Mouse (Mus musculus) erythroblast, embryonic 14.5 days (primary cell): Measurements from ENCODE around the gene Ubxn11. TPM values are rescaled to one million over a fixed set of nuclear protein-coding genes. Genes with fewer than 3 reads are reported as not detected.

ENCODE experiments used
- H3K27me3 ChIP-seq: 2 replicates; pipeline ENCODE4 v1.6.1; 2012; ENCODE audit warnings: inconsistent platforms; ENCODE audit not compliant: control insufficient read depth
- H3K36me3 ChIP-seq: 2 replicates; pipeline ENCODE4 v1.6.1; 2012; ENCODE audit warnings: mild to moderate bottlenecking, inconsistent platforms; ENCODE audit not compliant: control insufficient read depth
- H3K4me1 ChIP-seq: 2 replicates; pipeline ENCODE4 v1.6.1; 2012; ENCODE audit warnings: inconsistent platforms; ENCODE audit not compliant: control insufficient read depth
- H3K4me3 ChIP-seq: replicated peaks from 2 replicates; pipeline ENCODE3; 2012; ENCODE audit warnings: moderate library complexity, mild to moderate bottlenecking, inconsistent platforms
- H3K9me3 ChIP-seq: 2 replicates; pipeline ENCODE4 v1.6.1; 2012; ENCODE audit warnings: low read length, inconsistent platforms, mixed read lengths; ENCODE audit not compliant: control insufficient read depth
- GATA1 ChIP-seq: IDR thresholded peaks from 2 replicates; pipeline ENCODE4 v1.6.1; 2012; ENCODE audit warnings: low read length, inconsistent platforms, mixed read lengths
- TAL1 ChIP-seq: IDR thresholded peaks from 3 replicates; pipeline ENCODE4 v1.6.1; 2012; ENCODE audit warnings: low read length, inconsistent platforms, mixed read lengths
- polyA plus RNA-seq: library from polyadenylated mRNA; stranded (reverse); fragments of >175 nt; gene quantifications from 2 replicates; pipeline ENCODE4 v1.2.3, GENCODE M21; 2012

Ubxn11 gene
- polyA plus RNA-seq, 1 experiment = 0.08 TPM

- Histone ChIP-seq H3K36me3 (no peaks in the 10 kb centered on the region), H3K9me3 (no peaks in the 10 kb centered on the region), H3K27me3 (peaks cover 2% of the 10 kb centered on the region; the same call in 1 of the 2 replicates), H3K4me3 (no peak overlapping the region), H3K4me1 (peaks cover 6% of the 10 kb centered on the region)
- TF ChIP-seq GATA1 (no peak), TAL1 (no peak)
These were observed 15.0 kb upstream of the Ubxn11 start for GRCm38 (mm10) chr4:134087412-134087811.

- TF ChIP-seq GATA1 = no peak
- TF ChIP-seq TAL1 = no peak
- no peaks in the 10 kb centered on the region for H3K27me3 ChIP-seq
These were observed 13.3 kb upstream of the Ubxn11 start for GRCm38 (mm10) chr4:134089029-134089428.

GRCm38 (mm10) chr4:134090521-134091224, 11.7 kb upstream of the Ubxn11 start:
- TF ChIP-seq GATA1 = no peak
- TF ChIP-seq TAL1 = no peak
- H3K36me3 ChIP-seq = no peaks in the 10 kb centered on the region
- H3K4me1 ChIP-seq = peaks cover 5% of the 10 kb centered on the region
- no peaks in the 10 kb centered on the region for H3K27me3 ChIP-seq
- no peaks in the 10 kb centered on the region for H3K9me3 ChIP-seq
- H3K4me3 ChIP-seq = no peak overlapping the region

More at GRCm38 (mm10) chr4:134089029-134089428, 13.3 kb upstream of the Ubxn11 start:
- Histone ChIP-seq H3K9me3 (no peaks in the 10 kb centered on the region), H3K4me1 (peaks cover 5% of the 10 kb centered on the region), H3K4me3 (no peak overlapping the region), H3K36me3 (no peaks in the 10 kb centered on the region)

DNA sequence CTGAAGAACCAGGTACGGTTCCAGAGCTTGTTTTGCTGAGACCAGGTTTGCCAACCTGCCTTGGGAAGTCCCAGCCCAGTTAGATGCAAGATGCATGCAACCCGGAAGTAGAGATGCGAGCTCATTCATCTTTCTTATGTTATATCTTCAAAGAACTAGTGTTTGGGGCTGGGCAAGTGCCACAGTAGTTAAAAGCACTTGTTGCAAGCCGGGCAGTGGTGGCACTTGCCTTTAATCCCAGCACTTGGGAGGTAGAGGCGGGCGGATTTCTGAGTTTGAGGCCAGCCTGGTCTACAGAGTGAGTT, 11.2 kb upstream of the Ubxn11 start:
- no peaks in the 10 kb centered on the region for H3K9me3 ChIP-seq
- no peaks in the 10 kb centered on the region for H3K36me3 ChIP-seq
- no peaks in the 10 kb centered on the region for H3K27me3 ChIP-seq
- H3K4me1 ChIP-seq = peaks cover 5% of the 10 kb centered on the region
- no peak overlapping the region for H3K4me3 ChIP-seq
- TF ChIP-seq TAL1 (no peak), GATA1 (no peak)

DNA sequence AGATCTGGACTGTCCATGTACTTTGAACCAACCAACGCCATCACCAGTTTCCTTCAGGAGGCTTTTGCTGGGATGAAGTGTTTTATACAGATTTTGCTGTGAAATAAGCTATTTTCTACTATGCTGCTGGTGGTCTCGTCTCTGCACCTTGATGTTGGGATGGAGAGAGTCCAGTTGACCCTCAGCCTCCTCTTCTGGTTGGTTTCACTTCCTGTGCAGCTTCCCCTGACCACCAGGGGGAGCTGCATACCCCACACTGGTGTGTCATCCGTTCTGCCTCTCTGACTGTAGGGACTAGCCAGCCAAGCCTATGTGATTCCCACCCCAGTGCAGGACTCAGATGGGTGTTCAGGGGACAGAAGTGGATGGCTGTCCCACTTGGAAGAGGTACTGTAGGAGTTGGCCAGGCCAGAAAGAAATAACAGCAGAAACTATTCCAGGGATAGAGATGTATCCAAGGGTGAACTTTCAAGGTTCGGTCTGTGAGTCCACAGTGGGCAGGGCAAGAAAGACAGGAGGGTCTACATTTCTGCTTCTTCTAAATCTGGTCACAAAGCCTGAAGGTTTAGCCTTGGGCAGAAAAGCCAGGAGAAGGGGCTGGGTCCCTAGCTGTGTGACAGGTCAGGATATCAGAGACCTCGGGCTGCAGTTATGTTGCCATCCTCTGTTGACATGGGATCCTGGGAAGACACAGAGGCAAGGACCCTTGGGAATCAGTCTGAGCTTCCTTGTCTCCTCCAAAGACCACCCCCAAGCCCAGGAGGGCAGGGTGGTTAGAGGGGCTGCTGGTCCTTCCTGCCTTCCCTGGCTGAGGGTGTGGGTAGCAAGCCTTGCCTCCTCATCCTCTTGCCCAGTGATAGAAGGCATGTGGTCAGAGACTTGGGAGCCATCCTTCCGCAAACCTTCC, 9.7 kb upstream of the Ubxn11 start:
- no peaks in the 10 kb centered on the region for H3K9me3 ChIP-seq
- no peak overlapping the region for H3K4me3 ChIP-seq
- TF ChIP-seq GATA1 (no peak), TAL1 (no peak)
- no peaks in the 10 kb centered on the region for H3K36me3 ChIP-seq
- peaks cover 4% of the 10 kb centered on the region for H3K4me1 ChIP-seq
- no peaks in the 10 kb centered on the region for H3K27me3 ChIP-seq

DNA sequence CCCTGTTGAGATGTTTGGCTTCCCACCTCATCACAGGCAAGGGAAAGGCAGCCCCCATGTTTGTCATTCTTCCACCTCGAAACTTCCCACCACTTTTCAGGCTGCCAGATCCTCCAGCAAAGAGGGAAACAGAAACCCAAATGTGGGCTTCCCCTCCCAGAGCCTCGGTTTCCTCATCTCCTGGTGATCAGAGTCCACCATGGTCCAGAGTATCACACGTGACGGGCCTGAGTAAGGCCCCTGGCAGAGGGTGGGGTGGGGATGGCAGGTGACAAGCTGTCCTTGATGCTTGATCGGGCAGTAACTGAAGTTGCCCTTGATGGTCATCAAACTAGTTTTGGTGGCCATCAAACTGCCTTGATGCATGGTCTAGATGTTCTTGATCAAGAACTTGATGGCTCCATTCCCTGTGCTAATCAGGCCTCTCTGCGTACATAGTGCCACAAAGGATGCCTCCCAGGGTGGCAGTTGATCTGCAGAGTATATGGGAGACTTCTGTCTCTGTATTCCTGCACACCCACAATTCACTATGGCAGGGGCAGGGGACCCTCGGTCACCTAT, 8.3 kb upstream of the Ubxn11 start:
- Histone ChIP-seq H3K36me3 (no peaks in the 10 kb centered on the region), H3K4me1 (no peaks in the 10 kb centered on the region), H3K27me3 (no peaks in the 10 kb centered on the region), H3K9me3 (no peaks in the 10 kb centered on the region), H3K4me3 (no peak overlapping the region)
- no peak for TF ChIP-seq TAL1
- no peak for TF ChIP-seq GATA1

DNA sequence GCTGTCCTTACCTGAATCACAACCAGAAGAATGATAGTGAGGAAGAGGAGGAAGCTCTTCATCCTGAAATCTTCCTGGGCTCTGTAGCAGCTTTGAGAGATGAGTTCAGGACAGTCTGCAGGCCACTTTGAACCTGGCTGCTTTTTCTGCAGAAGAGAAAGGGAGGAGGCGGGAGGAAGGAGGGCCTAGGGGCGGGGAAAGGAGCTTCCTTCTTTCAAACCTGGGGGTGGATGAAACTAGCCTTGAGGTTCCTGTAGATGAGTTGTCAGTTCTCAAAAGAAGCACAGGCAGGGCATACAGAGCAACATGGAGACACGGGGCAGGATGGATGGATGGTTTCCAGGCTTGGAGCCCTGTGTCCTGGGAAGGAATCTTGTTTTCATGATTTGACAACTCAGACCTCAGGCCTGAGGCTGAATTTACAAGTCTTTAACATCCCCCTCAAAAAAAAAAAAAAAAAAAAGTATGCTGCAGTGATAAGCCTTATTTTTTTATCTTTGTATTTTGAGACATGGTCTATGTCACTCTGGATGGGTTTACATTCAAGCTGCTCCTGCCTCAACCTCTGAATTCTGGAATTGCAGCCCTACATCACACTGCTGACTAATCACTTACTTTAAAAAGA, 7.3 kb upstream of the Ubxn11 start, which contains the start of gene Cd52:
Gene Cd52 (minus strand): TSS at position 160 of the 625 bp plus-strand sequence.
- Histone ChIP-seq H3K4me3 (no peak within 1 kb of the TSS), H3K4me1 (no peaks in the 10 kb centered on the region)
- TF ChIP-seq TAL1 (no peak), GATA1 (no peak)

GRCm38 (mm10) chr4:134096120-134096519, 6.2 kb upstream of the Ubxn11 start:
- no peaks in the 10 kb centered on the region for H3K9me3 ChIP-seq
- H3K27me3 ChIP-seq = no peaks in the 10 kb centered on the region
- H3K4me3 ChIP-seq = no peak overlapping the region
- H3K4me1 ChIP-seq = no peaks in the 10 kb centered on the region
- no peaks in the 10 kb centered on the region for H3K36me3 ChIP-seq
- TF ChIP-seq TAL1 (no peak), GATA1 (no peak)

More for the DNA sequence above, 7.3 kb upstream of the Ubxn11 start, which contains the start of gene Cd52:
- H3K27me3 ChIP-seq = no peaks in the 10 kb centered on the region
- H3K36me3 ChIP-seq = no peaks in the 10 kb centered on the region
- no peaks in the 10 kb centered on the region for H3K9me3 ChIP-seq
